Mouse (Mus musculus) cerebellum, adult 2 months (tissue): ENCODE measurements around the gene 4930512M02Rik.

Source experiments
- CTCF ChIP-seq: fragments of 200-500 bp; IDR thresholded peaks from 2 replicates; pipeline ENCODE4 v1.5.1; 2011; ENCODE audit warnings: low read depth, mild to moderate bottlenecking, control low read depth, low read length, moderate library complexity, borderline replicate concordance; ENCODE audit not compliant: insufficient read depth
- POLR2A ChIP-seq: fragments of 200-500 bp; IDR thresholded peaks from 2 replicates; pipeline ENCODE4 v1.6.1; 2011; ENCODE audit warnings: low read length, control low read depth, borderline replicate concordance; ENCODE audit not compliant: insufficient read depth

GRCm38 (mm10) chr11:11677165-11677564, 49.5 kb upstream of the 4930512M02Rik start:
- TF ChIP-seq CTCF (no peak), POLR2A (no peak)
